ENCODE assay signal across 30 mouse cellular contexts in genomic region chr9:101903406-101903805, GRCm38 (mm10). TPM values are rescaled to one million over a fixed set of nuclear protein-coding genes. Genes with fewer than 3 reads are reported as not detected.
"Had no signal": no experiment of that assay in that cellular context is flagged by ENCODE, and none has a peak within 500 bp of the region (broad histone marks: within the 10 kb centered on the region; RNA-seq: fewer than 3 reads in every experiment).

No protein-coding gene starts in this region.

- H3K4me2 ChIP-seq: limb, embryonic 13.5 days; liver, embryonic 12.5 days; liver, embryonic 15.5 days; lung, embryonic 15.5 days; midbrain, embryonic 12.5 days; neural tube, embryonic 13.5 days; stomach, embryonic 15.5 days had no signal

- H3K4me3 ChIP-seq: limb, embryonic 10.5 days; limb, embryonic 13.5 days; liver, embryonic 12.5 days; liver, embryonic 15.5 days; lung, embryonic 15.5 days; megakaryocyte, embryonic 14.5 days; midbrain, embryonic 12.5 days; myocyte; neural tube, embryonic 13.5 days; stomach, embryonic 15.5 days had no signal

- ATAC-seq: intestine, embryonic 16.5 days; liver, embryonic 12.5 days had no signal

- H3K27me3 ChIP-seq: limb, embryonic 13.5 days; liver, embryonic 12.5 days; liver, embryonic 15.5 days; lung, embryonic 15.5 days; megakaryocyte, embryonic 14.5 days; midbrain, embryonic 12.5 days; neural tube, embryonic 13.5 days; stomach, embryonic 15.5 days had no signal

- H3K9ac ChIP-seq: limb, embryonic 13.5 days; liver, embryonic 12.5 days; liver, embryonic 15.5 days; lung, embryonic 15.5 days; midbrain, embryonic 12.5 days; neural tube, embryonic 13.5 days; stomach, embryonic 15.5 days had no signal

- H3K36me3 ChIP-seq: limb, embryonic 10.5 days; limb, embryonic 13.5 days; liver, embryonic 12.5 days; liver, embryonic 15.5 days; lung, embryonic 15.5 days; midbrain, embryonic 12.5 days; neural tube, embryonic 13.5 days; stomach, embryonic 15.5 days had no signal

- H3K9me3 ChIP-seq: limb, embryonic 10.5 days; limb, embryonic 13.5 days; liver, embryonic 12.5 days; liver, embryonic 15.5 days; lung, embryonic 15.5 days; megakaryocyte, embryonic 14.5 days; midbrain, embryonic 12.5 days; neural tube, embryonic 13.5 days; stomach, embryonic 15.5 days had no signal

- H3K27ac ChIP-seq: limb, embryonic 10.5 days; limb, embryonic 13.5 days; liver, embryonic 12.5 days; liver, embryonic 15.5 days; lung, embryonic 15.5 days; midbrain, embryonic 12.5 days; neural tube, embryonic 13.5 days; stomach, embryonic 15.5 days had no signal

- H3K4me1 ChIP-seq: limb, embryonic 10.5 days; limb, embryonic 13.5 days; liver, embryonic 12.5 days; liver, embryonic 15.5 days; lung, embryonic 15.5 days; stomach, embryonic 15.5 days had no signal

- DNase-seq: kidney, adult 18-20 months; kidney, adult 9 months; kidney, postnatal 14 days; kidney, postnatal 4 days; liver; lung, adult 18-20 months; lung, postnatal 10 days; lung, postnatal 36 days; retina, postnatal 1 day; right cerebral cortex, postnatal 25 days; spleen, adult 18-20 months; thymus, postnatal 25 days had no signal

RNA-seq across cellular contexts. Expression of gene 9630041A04Rik, which starts 41.8 kb away (rescaled TPM):
- total RNA-seq: layer of hippocampus, postnatal 10 days; left cerebral cortex, adult 18-20 months; left cerebral cortex, postnatal 25 days; monocyte, adult 5-6 weeks; neutrophil, adult 5-6 weeks had no signal
- polyA plus RNA-seq: intestine, embryonic 16.5 days; kidney, embryonic 16.5 days; limb, embryonic 10.5 days; limb, embryonic 13.5 days; liver, embryonic 12.5 days; liver, embryonic 15.5 days; lung, embryonic 15.5 days; myocyte; stomach, embryonic 15.5 days; thymus, postnatal 0 days had no signal
